Mouse (Mus musculus): ENCODE data around the gene Rbm19. TPM values are rescaled to one million over a fixed set of nuclear protein-coding genes. Genes with fewer than 3 reads are reported as not detected.
A peak's percentile ranks its signal among the peaks of the same experiment; 100 is the strongest.

Rbm19 gene
- total and polyA plus RNA-seq, 2 experiments from 2014 or later: 10.2 to 20.8 TPM

GRCm38 (mm10) chr5:120127641-120128040 is 11.4 kb downstream of the Rbm19 start:
- no peak for ATAC-seq (ENCODE audit: insufficient read depth, low read depth)
- 57% methylated on average over 10 of the region's 10 CpGs for WGBS
- no peak for TF ChIP-seq EP300 (IDR thresholded peaks at IDR 0.05; ENCODE audit: low read depth)
- peak; percentile 39 for TF ChIP-seq CTCF (IDR thresholded peaks at IDR 0.05; ENCODE audit: low read depth)
- peaks cover 80% of the 10 kb centered on the region for H3K36me3 ChIP-seq (replicated peaks; ENCODE audit: control insufficient read depth, insufficient read depth, low read length)
- no peaks in the 10 kb centered on the region for H3K27me3 ChIP-seq (ENCODE audit: control insufficient read depth, insufficient read depth, low read length)
- H3K4me2 ChIP-seq (ENCODE audit: low read depth, low read length): no peak overlapping the region
- no peak overlapping the region for H3K27ac ChIP-seq (ENCODE audit: low read depth)
- H3K4me3 ChIP-seq (ENCODE audit: low read depth, low read length): no peak overlapping the region
- no peaks in the 10 kb centered on the region for H3K4me1 ChIP-seq (ENCODE audit: control insufficient read depth, insufficient read depth)
- no peak for DNase-seq (ENCODE audit: low spot score)
- H3K9me3 ChIP-seq (replicated peaks; ENCODE audit: control insufficient read depth, low read length): no peaks in the 10 kb centered on the region
- no peak overlapping the region for H3K9ac ChIP-seq (replicated peaks; ENCODE audit: low read depth, low read length)

- Histone ChIP-seq H3K9me3 (replicated peaks; ENCODE audit: control insufficient read depth, low read length) (no peaks in the 10 kb centered on the region), H3K9ac (replicated peaks; ENCODE audit: low read depth, low read length) (no peak overlapping the region), H3K27me3 (ENCODE audit: control insufficient read depth, insufficient read depth, low read length) (no peaks in the 10 kb centered on the region), H3K4me1 (ENCODE audit: control insufficient read depth, insufficient read depth) (no peaks in the 10 kb centered on the region), H3K36me3 (replicated peaks; ENCODE audit: control insufficient read depth, insufficient read depth, low read length) (peaks cover 80% of the 10 kb centered on the region), H3K27ac (ENCODE audit: low read depth) (no peak overlapping the region), H3K4me3 (ENCODE audit: low read depth, low read length) (no peak overlapping the region), H3K4me2 (ENCODE audit: low read depth, low read length) (no peak overlapping the region)
- no peak for DNase-seq (ENCODE audit: low spot score)
- no peak for ATAC-seq (ENCODE audit: insufficient read depth, low read depth)
- TF ChIP-seq CTCF (IDR thresholded peaks at IDR 0.05; ENCODE audit: low read depth) (no peak), EP300 (IDR thresholded peaks at IDR 0.05; ENCODE audit: low read depth) (no peak)
- 80% methylated on average over 5 of the region's 5 CpGs for WGBS
Observed at GRCm38 (mm10) chr5:120128511-120128910, 12.2 kb downstream of the Rbm19 start.

GRCm38 (mm10) chr5:120129070-120129469 is 12.8 kb downstream of the Rbm19 start:
- DNase-seq (ENCODE audit: low spot score) (no peak), ATAC-seq (ENCODE audit: insufficient read depth, low read depth) (no peak)
- Histone ChIP-seq H3K9me3 (replicated peaks; ENCODE audit: control insufficient read depth, low read length) (no peaks in the 10 kb centered on the region), H3K9ac (replicated peaks; ENCODE audit: low read depth, low read length) (no peak overlapping the region), H3K4me1 (ENCODE audit: control insufficient read depth, insufficient read depth) (no peaks in the 10 kb centered on the region), H3K4me2 (ENCODE audit: low read depth, low read length) (no peak overlapping the region), H3K27ac (ENCODE audit: low read depth) (no peak overlapping the region), H3K4me3 (ENCODE audit: low read depth, low read length) (no peak overlapping the region), H3K27me3 (ENCODE audit: control insufficient read depth, insufficient read depth, low read length) (no peaks in the 10 kb centered on the region), H3K36me3 (replicated peaks; ENCODE audit: control insufficient read depth, insufficient read depth, low read length) (peaks cover 76% of the 10 kb centered on the region)
- TF ChIP-seq EP300 (IDR thresholded peaks at IDR 0.05; ENCODE audit: low read depth) (no peak), CTCF (IDR thresholded peaks at IDR 0.05; ENCODE audit: low read depth) (no peak)
- 90% methylated on average over 7 of the region's 7 CpGs for WGBS

- ATAC-seq (ENCODE audit: insufficient read depth, low read depth) (no peak), DNase-seq (ENCODE audit: low spot score) (no peak)
- Histone ChIP-seq H3K27ac (ENCODE audit: low read depth) (no peak overlapping the region), H3K27me3 (ENCODE audit: control insufficient read depth, insufficient read depth, low read length) (no peaks in the 10 kb centered on the region), H3K9me3 (replicated peaks; ENCODE audit: control insufficient read depth, low read length) (no peaks in the 10 kb centered on the region), H3K36me3 (replicated peaks; ENCODE audit: control insufficient read depth, insufficient read depth, low read length) (peaks cover 69% of the 10 kb centered on the region), H3K4me1 (ENCODE audit: control insufficient read depth, insufficient read depth) (no peaks in the 10 kb centered on the region), H3K9ac (replicated peaks; ENCODE audit: low read depth, low read length) (no peak overlapping the region), H3K4me3 (ENCODE audit: low read depth, low read length) (no peak overlapping the region), H3K4me2 (ENCODE audit: low read depth, low read length) (no peak overlapping the region)
- TF ChIP-seq CTCF (IDR thresholded peaks at IDR 0.05; ENCODE audit: low read depth): no peak
- TF ChIP-seq EP300 (IDR thresholded peaks at IDR 0.05; ENCODE audit: low read depth): no peak
- 93% methylated on average over 7 of the region's 7 CpGs for WGBS
Observed at GRCm38 (mm10) chr5:120129761-120130160, 13.5 kb downstream of the Rbm19 start.

- 91% methylated on average over 2 of the region's 2 CpGs for WGBS
- Histone ChIP-seq H3K4me2 (ENCODE audit: low read depth, low read length) (no peak overlapping the region), H3K36me3 (replicated peaks; ENCODE audit: control insufficient read depth, insufficient read depth, low read length) (peaks cover 65% of the 10 kb centered on the region)
Observed at GRCm38 (mm10) chr5:120130163-120130562, 13.9 kb downstream of the Rbm19 start.

GRCm38 (mm10) chr5:120131600-120131999 is 15.3 kb downstream of the Rbm19 start:
- TF ChIP-seq EP300 (IDR thresholded peaks at IDR 0.05; ENCODE audit: low read depth) (no peak), CTCF (IDR thresholded peaks at IDR 0.05; ENCODE audit: low read depth) (peak; percentile 61)
- Histone ChIP-seq H3K9me3 (replicated peaks; ENCODE audit: control insufficient read depth, low read length) (no peaks in the 10 kb centered on the region), H3K4me3 (ENCODE audit: low read depth, low read length) (no peak overlapping the region), H3K36me3 (replicated peaks; ENCODE audit: control insufficient read depth, insufficient read depth, low read length) (peaks cover 51% of the 10 kb centered on the region), H3K9ac (replicated peaks; ENCODE audit: low read depth, low read length) (no peak overlapping the region), H3K27me3 (ENCODE audit: control insufficient read depth, insufficient read depth, low read length) (no peaks in the 10 kb centered on the region), H3K4me2 (ENCODE audit: low read depth, low read length) (no peak overlapping the region), H3K4me1 (ENCODE audit: control insufficient read depth, insufficient read depth) (no peaks in the 10 kb centered on the region), H3K27ac (ENCODE audit: low read depth) (no peak overlapping the region)
- 61% methylated on average over 5 of the region's 5 CpGs for WGBS
- ATAC-seq (ENCODE audit: insufficient read depth, low read depth): no peak
- no peak for DNase-seq (ENCODE audit: low spot score)

More at GRCm38 (mm10) chr5:120130163-120130562, 13.9 kb downstream of the Rbm19 start:
- no peak for TF ChIP-seq EP300 (IDR thresholded peaks at IDR 0.05; ENCODE audit: low read depth)
- TF ChIP-seq CTCF (IDR thresholded peaks at IDR 0.05; ENCODE audit: low read depth): no peak
- no peaks in the 10 kb centered on the region for H3K9me3 ChIP-seq (replicated peaks; ENCODE audit: control insufficient read depth, low read length)
- no peaks in the 10 kb centered on the region for H3K27me3 ChIP-seq (ENCODE audit: control insufficient read depth, insufficient read depth, low read length)
- no peak overlapping the region for H3K9ac ChIP-seq (replicated peaks; ENCODE audit: low read depth, low read length)
- DNase-seq (ENCODE audit: low spot score) (no peak), ATAC-seq (ENCODE audit: insufficient read depth, low read depth) (no peak)
- no peaks in the 10 kb centered on the region for H3K4me1 ChIP-seq (ENCODE audit: control insufficient read depth, insufficient read depth)
- H3K4me3 ChIP-seq (ENCODE audit: low read depth, low read length): no peak overlapping the region
- H3K27ac ChIP-seq (ENCODE audit: low read depth): no peak overlapping the region

Data from heart, postnatal 0 days (tissue).